Mouse (Mus musculus): Measurements from ENCODE around the gene Prss21. TPM values are rescaled to one million over a fixed set of nuclear protein-coding genes. Genes with fewer than 3 reads are reported as not detected.

The Prss21 gene
- polyA plus RNA-seq (2015; fragmentation: Nextera tagmentation; extraction: Ambion mirVana): not detected in 2 replicates

- no peak within 1 kb of the TSS for H3K4me2 ChIP-seq (ENCODE audit: low read depth, low read length)
- no peak within 1 kb of the TSS for H3K9ac ChIP-seq (ENCODE audit: low read length)
- 0 out of 2 replicates have a peak, but pooled peaks cover 4% of the 10 kb centered on the region for H3K9me3 ChIP-seq (replicated peaks; ENCODE audit: control insufficient read depth, low read length)
- H3K4me1 ChIP-seq (ENCODE audit: control insufficient read depth, insufficient read depth, low read length): no peaks in the 10 kb centered on the region
- H3K4me3 ChIP-seq (replicated peaks; ENCODE audit: low read length): no peak within 1 kb of the TSS
- no peak within 1 kb of the TSS for H3K27ac ChIP-seq (ENCODE audit: low read length)
- no peaks in the 10 kb centered on the region for H3K36me3 ChIP-seq (ENCODE audit: control insufficient read depth, insufficient read depth, low read length)
- ATAC-seq (ENCODE audit: insufficient read depth, low FRiP score): no peak
- WGBS: 82% methylated on average over 15 of the region's 15 CpGs
- H3K27me3 ChIP-seq (ENCODE audit: control insufficient read depth, insufficient read depth, low read length): no peaks in the 10 kb centered on the region
Measured at GRCm38 (mm10) chr17:23867756-23868155, at the start of gene Prss21. Gene Prss21, plus strand, starts transcription at chr17:23868056.

GRCm38 (mm10) chr17:23818579-23818978, 49.3 kb upstream of the Prss21 start:
- peaks cover 87% of the 10 kb centered on the region for H3K36me3 ChIP-seq (ENCODE audit: control insufficient read depth, insufficient read depth, low read length)
- H3K4me2 ChIP-seq (ENCODE audit: low read depth, low read length): no peak overlapping the region
- H3K27me3 ChIP-seq (ENCODE audit: control insufficient read depth, insufficient read depth, low read length): no peaks in the 10 kb centered on the region
- no peak overlapping the region for H3K9ac ChIP-seq (ENCODE audit: low read length)
- H3K9me3 ChIP-seq (replicated peaks; ENCODE audit: control insufficient read depth, low read length): peaks cover 32% of the 10 kb centered on the region
- H3K4me1 ChIP-seq (ENCODE audit: control insufficient read depth, insufficient read depth, low read length): no peaks in the 10 kb centered on the region
- no peak for ATAC-seq (ENCODE audit: insufficient read depth, low FRiP score)
- no peak overlapping the region for H3K27ac ChIP-seq (ENCODE audit: low read length)
- WGBS: 96% methylated on average over 8 of the region's 8 CpGs
- no peak overlapping the region for H3K4me3 ChIP-seq (replicated peaks; ENCODE audit: low read length)

- Histone ChIP-seq H3K27ac (ENCODE audit: low read length) (no peak overlapping the region), H3K27me3 (ENCODE audit: control insufficient read depth, insufficient read depth, low read length) (no peaks in the 10 kb centered on the region), H3K36me3 (ENCODE audit: control insufficient read depth, insufficient read depth, low read length) (peaks cover 84% of the 10 kb centered on the region), H3K4me3 (replicated peaks; ENCODE audit: low read length) (no peak overlapping the region), H3K4me2 (ENCODE audit: low read depth, low read length) (no peak overlapping the region), H3K4me1 (ENCODE audit: control insufficient read depth, insufficient read depth, low read length) (no peaks in the 10 kb centered on the region), H3K9me3 (replicated peaks; ENCODE audit: control insufficient read depth, low read length) (peaks cover 32% of the 10 kb centered on the region), H3K9ac (ENCODE audit: low read length) (no peak overlapping the region)
- 98% methylated on average over 25 of the region's 25 CpGs for WGBS
- ATAC-seq (ENCODE audit: insufficient read depth, low FRiP score): no peak
Measured at GRCm38 (mm10) chr17:23819235-23819634, 48.6 kb upstream of the Prss21 start.

GRCm38 (mm10) chr17:23820731-23821130, 47.1 kb upstream of the Prss21 start:
- no peaks in the 10 kb centered on the region for H3K27me3 ChIP-seq (ENCODE audit: control insufficient read depth, insufficient read depth, low read length)
- no peak for ATAC-seq (ENCODE audit: insufficient read depth, low FRiP score)
- H3K4me1 ChIP-seq (ENCODE audit: control insufficient read depth, insufficient read depth, low read length): no peaks in the 10 kb centered on the region
- 94% methylated on average over 5 of the region's 5 CpGs for WGBS
- no peak overlapping the region for H3K4me2 ChIP-seq (ENCODE audit: low read depth, low read length)
- no peak overlapping the region for H3K27ac ChIP-seq (ENCODE audit: low read length)
- no peak overlapping the region for H3K9ac ChIP-seq (ENCODE audit: low read length)
- H3K36me3 ChIP-seq (ENCODE audit: control insufficient read depth, insufficient read depth, low read length): peaks cover 83% of the 10 kb centered on the region
- H3K9me3 ChIP-seq (replicated peaks; ENCODE audit: control insufficient read depth, low read length): peaks cover 28% of the 10 kb centered on the region
- no peak overlapping the region for H3K4me3 ChIP-seq (replicated peaks; ENCODE audit: low read length)

- WGBS: 66% methylated on average over 6 of the region's 6 CpGs
- peaks cover 19% of the 10 kb centered on the region for H3K9me3 ChIP-seq (replicated peaks; ENCODE audit: control insufficient read depth, low read length)
- no peak overlapping the region for H3K27ac ChIP-seq (ENCODE audit: low read length)
- H3K36me3 ChIP-seq (ENCODE audit: control insufficient read depth, insufficient read depth, low read length): peaks cover 77% of the 10 kb centered on the region
- H3K4me3 ChIP-seq (replicated peaks; ENCODE audit: low read length): no peak overlapping the region
- H3K27me3 ChIP-seq (ENCODE audit: control insufficient read depth, insufficient read depth, low read length): no peaks in the 10 kb centered on the region
- no peak for ATAC-seq (ENCODE audit: insufficient read depth, low FRiP score)
- H3K4me2 ChIP-seq (ENCODE audit: low read depth, low read length): no peak overlapping the region
- H3K9ac ChIP-seq (ENCODE audit: low read length): no peak overlapping the region
- H3K4me1 ChIP-seq (ENCODE audit: control insufficient read depth, insufficient read depth, low read length): peaks cover 2% of the 10 kb centered on the region; the same call in 1 of the 2 replicates
Measured at GRCm38 (mm10) chr17:23822094-23822493, 45.8 kb upstream of the Prss21 start.

GRCm38 (mm10) chr17:23823018-23823417, 44.8 kb upstream of the Prss21 start:
- no peak for ATAC-seq (ENCODE audit: insufficient read depth, low FRiP score)
- H3K27me3 ChIP-seq (ENCODE audit: control insufficient read depth, insufficient read depth, low read length): no peaks in the 10 kb centered on the region
- H3K4me1 ChIP-seq (ENCODE audit: control insufficient read depth, insufficient read depth, low read length): peaks cover 11% of the 10 kb centered on the region
- no peak overlapping the region for H3K4me2 ChIP-seq (ENCODE audit: low read depth, low read length)
- WGBS: 79% methylated on average over 16 of the region's 16 CpGs
- H3K4me3 ChIP-seq (replicated peaks; ENCODE audit: low read length): no peak overlapping the region
- H3K9me3 ChIP-seq (replicated peaks; ENCODE audit: control insufficient read depth, low read length): peaks cover 17% of the 10 kb centered on the region
- H3K36me3 ChIP-seq (ENCODE audit: control insufficient read depth, insufficient read depth, low read length): peaks cover 67% of the 10 kb centered on the region
- H3K9ac ChIP-seq (ENCODE audit: low read length): no peak overlapping the region
- peak overlapping the region; percentile 24; the same call in 1 of the 2 replicates for H3K27ac ChIP-seq (ENCODE audit: low read length)

GRCm38 (mm10) chr17:23823614-23824013, 44.2 kb upstream of the Prss21 start:
- no peaks in the 10 kb centered on the region for H3K27me3 ChIP-seq (ENCODE audit: control insufficient read depth, insufficient read depth, low read length)
- 94% methylated on average over 12 of the region's 12 CpGs for WGBS
- no peak for ATAC-seq (ENCODE audit: insufficient read depth, low FRiP score)

GRCm38 (mm10) chr17:23825591-23825990, 42.3 kb upstream of the Prss21 start:
- Histone ChIP-seq H3K9me3 (replicated peaks; ENCODE audit: control insufficient read depth, low read length) (no peaks in the 10 kb centered on the region), H3K27me3 (ENCODE audit: control insufficient read depth, insufficient read depth, low read length) (no peaks in the 10 kb centered on the region), H3K9ac (ENCODE audit: low read length) (no peak overlapping the region), H3K4me1 (ENCODE audit: control insufficient read depth, insufficient read depth, low read length) (peaks cover 14% of the 10 kb centered on the region), H3K27ac (ENCODE audit: low read length) (no peak overlapping the region), H3K36me3 (ENCODE audit: control insufficient read depth, insufficient read depth, low read length) (peaks cover 42% of the 10 kb centered on the region), H3K4me2 (ENCODE audit: low read depth, low read length) (no peak overlapping the region), H3K4me3 (replicated peaks; ENCODE audit: low read length) (no peak overlapping the region)
- 82% methylated on average over 4 of the region's 4 CpGs for WGBS
- ATAC-seq (ENCODE audit: insufficient read depth, low FRiP score): no peak

More at GRCm38 (mm10) chr17:23823614-23824013, 44.2 kb upstream of the Prss21 start:
- no peak overlapping the region for H3K4me2 ChIP-seq (ENCODE audit: low read depth, low read length)
- H3K27ac ChIP-seq (ENCODE audit: low read length): no peak overlapping the region
- H3K36me3 ChIP-seq (ENCODE audit: control insufficient read depth, insufficient read depth, low read length): peaks cover 61% of the 10 kb centered on the region
- H3K4me1 ChIP-seq (ENCODE audit: control insufficient read depth, insufficient read depth, low read length): peaks cover 14% of the 10 kb centered on the region
- no peak overlapping the region for H3K9ac ChIP-seq (ENCODE audit: low read length)
- H3K4me3 ChIP-seq (replicated peaks; ENCODE audit: low read length): no peak overlapping the region
- peaks cover 11% of the 10 kb centered on the region for H3K9me3 ChIP-seq (replicated peaks; ENCODE audit: control insufficient read depth, low read length)

- Histone ChIP-seq H3K27me3 (ENCODE audit: control insufficient read depth, insufficient read depth, low read length) (peaks cover 7% of the 10 kb centered on the region), H3K4me2 (ENCODE audit: low read depth, low read length) (peak overlapping the region; percentile 85), H3K9ac (ENCODE audit: low read length) (peak overlapping the region; percentile 85), H3K9me3 (replicated peaks; ENCODE audit: control insufficient read depth, low read length) (no peaks in the 10 kb centered on the region), H3K4me1 (ENCODE audit: control insufficient read depth, insufficient read depth, low read length) (peaks cover 14% of the 10 kb centered on the region), H3K27ac (ENCODE audit: low read length) (peak overlapping the region; percentile 72), H3K36me3 (ENCODE audit: control insufficient read depth, insufficient read depth, low read length) (peaks cover 23% of the 10 kb centered on the region), H3K4me3 (replicated peaks; ENCODE audit: low read length) (peak overlapping the region; percentile 88)
- ATAC-seq (ENCODE audit: insufficient read depth, low FRiP score): peak; percentile 69
- under 1% methylated on average over 47 of the region's 47 CpGs for WGBS
Measured at GRCm38 (mm10) chr17:23828271-23829001, 39.4 kb upstream of the Prss21 start.
